Mouse (Mus musculus): ENCODE data around the gene Oas3.
"Not testable (repeated sequence)": the region's sequence is repeated elsewhere in the genome, so short reads cannot be mapped to it uniquely, and the experiment has no call there.

Gene Oas3

DNA sequence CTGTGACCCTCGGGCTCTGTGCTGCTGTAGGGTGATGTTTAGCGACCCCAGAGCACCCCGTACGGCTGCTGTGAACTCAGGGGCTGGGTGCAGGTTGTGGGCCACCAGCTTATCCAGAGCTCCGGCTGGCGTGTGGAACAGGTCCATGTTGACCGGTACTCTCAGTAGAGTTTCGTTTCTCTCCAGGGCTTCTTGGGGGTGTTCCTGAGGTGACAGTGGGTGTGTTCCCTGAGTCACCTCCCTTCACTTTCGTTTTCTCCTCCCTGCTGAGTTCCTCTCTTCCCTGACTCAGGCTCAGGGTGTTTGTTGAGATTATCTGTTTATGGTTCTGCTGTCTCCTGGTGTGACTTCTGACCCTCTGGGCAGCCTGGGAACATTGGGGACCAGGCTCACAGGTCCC lies at the start of gene Oas3:
TSS of gene Oas3 (minus strand) at position 184 of the 400 bp plus-strand sequence.
- no peak for DNase-seq

DNA sequence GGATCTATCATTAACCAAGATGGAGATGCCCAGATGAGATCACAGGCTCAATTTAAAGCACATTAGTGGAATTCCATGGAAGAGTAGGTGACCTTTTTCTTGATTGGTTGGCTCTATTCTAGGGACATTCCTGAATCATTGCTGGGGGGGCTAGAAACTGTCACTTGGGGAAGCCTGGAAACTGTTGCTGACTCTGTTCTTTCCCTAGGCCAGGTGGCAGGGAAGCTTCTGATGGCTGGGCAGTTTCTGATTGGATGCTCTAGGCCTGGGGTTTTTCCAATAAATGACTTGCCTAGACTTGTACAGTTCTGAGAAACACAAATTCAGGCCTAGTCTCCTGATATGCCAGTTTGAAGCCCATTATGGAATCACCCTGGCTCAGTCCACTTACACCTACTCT lies 41.5 kb upstream of the Oas3 start:
- no peak for DNase-seq

DNA sequence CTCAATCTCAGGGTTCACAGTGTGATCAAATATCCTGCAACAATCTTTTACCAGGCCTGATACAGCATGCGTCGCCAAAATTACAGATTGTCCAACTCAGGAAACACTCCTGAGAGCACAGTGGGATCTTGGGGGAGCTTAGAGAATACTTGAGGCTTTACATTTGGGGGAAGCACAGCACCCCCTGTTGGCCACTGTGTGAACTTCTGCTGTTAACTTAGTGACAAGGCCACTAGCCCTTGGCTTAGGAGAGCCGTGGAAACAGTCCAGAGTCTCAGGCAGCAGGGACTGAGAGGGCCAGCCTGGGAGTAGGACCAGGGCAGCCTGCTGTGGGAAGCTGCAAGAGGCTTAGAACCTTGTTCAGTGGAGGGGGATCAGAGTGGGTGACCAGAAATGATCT lies 38.5 kb upstream of the Oas3 start:
- peak in 1 of 2 experiments; percentile 19 for DNase-seq

DNA sequence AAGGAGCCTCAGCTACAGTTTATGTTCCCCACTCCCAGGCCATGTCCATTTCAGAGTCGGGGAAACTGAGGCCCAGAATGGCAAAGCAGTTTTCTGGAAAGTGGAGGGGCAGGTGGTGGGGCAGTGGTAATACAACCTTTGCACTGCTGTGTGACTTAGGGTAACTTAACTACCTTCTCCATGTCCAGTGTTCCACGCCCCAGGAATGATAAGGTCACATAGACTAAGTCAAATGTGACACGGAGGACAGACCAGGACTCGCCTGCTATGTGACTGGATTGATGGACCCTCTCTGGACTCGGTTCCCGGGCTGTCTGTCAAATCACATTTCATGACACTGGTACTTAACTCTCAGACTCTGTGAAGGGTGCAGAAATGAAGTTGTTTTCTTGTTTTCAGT lies 35.6 kb upstream of the Oas3 start:
- no peak for DNase-seq

DNA sequence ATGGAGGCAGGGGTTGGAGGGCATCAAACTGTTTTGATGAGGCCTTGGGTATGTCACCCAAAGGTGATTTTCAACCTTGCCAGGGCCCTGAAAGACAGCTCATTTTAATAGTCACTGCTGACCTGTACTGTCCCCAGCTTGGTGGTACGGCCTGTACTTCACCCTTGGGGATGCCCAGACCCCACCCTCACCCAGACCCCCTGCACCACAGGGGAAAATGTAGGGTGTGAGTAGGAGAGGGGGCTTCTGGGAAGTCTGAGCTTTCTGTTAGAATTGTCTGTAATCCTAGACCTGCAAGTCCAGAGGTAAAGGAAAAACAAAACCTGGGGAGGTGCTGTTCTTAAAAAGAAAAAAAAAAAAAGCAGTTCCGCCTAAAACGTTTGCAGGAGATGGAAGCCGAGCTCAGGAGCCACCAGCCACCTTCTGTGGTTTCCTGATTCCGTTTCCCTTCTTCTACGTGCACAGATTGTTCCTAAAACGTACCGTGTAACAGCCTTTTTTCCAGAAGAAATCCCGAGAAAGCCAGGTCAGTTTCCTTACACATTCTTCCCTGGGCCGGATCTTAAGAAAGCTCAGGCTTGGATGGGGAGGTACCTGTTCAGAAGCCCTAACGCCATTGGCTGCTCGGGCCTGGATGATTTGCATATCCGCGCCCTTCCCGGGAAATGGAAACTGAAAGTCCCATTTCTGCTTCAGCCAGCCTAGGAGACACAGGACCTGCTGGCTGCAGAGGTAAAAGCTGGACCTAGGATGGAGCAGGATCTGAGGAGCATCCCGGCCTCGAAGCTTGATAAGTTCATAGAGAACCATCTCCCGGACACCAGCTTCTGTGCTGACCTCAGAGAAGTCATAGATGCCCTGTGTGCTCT lies 34.7 kb upstream of the Oas3 start, which contains the start of gene Oas1c:
TSS of gene Oas1c (minus strand) at position 564 of the 869 bp plus-strand sequence.
- peak; percentile 69 to 78 for DNase-seq

DNA sequence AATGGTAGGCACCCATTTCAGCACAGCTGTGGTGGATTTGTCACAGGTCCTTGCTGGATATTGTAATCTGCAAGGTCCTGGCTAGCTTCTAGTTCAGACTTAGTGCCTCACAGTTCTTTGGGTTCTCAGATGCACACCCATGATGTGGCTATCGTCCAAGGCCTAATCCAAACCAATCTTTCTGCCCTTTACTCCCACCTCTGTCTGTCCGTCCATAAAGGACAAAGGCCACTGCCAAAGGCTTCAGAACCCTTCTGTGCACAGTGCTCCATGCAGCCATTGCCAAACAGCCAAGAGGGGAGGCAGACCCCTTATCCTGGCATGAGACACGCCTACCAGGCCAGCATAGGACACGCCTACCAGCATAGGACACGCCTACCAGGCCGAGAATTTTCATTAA lies 31.7 kb upstream of the Oas3 start:
- DNase-seq, result no peak

DNA sequence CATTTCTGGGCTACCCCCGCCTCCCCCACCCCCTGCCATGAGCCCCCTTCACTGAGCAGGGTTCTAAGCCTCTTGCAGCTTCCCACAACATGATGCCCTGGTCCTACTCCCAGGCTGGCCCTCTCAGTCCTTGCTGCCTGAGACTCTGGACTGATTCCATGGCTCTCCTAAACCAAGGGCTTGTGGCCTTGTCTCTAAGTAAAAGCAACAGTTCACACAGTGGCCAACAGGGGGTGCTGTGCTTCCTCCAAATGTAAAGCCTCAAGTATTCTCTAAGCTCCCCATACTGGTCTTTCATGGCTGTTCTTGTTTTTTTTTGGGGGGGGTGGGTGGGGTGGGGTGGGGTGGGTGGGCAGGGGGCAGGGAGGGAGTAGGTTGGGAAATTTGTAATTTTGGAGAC lies 29.0 kb upstream of the Oas3 start:
- peak; percentile 23 to 39 for DNase-seq

DNA sequence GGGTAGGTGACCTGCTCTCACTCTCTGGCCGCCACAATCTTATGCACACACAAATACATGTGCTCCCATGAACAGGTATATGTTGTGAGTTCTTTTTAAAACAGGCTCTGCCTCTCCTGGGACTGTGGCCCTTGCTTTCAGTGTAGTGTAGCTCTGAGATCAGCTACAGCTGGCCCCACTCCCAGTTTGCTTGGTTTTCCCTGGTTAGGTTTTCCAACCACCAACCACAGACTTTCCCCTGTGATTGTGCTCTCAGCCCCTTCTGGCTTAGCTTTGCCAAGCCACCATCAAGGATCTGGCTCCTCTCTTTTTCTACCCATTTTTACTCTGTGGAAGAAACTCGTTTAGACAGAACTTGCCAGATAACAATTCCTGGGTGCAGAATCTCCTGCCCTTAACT lies 26.1 kb upstream of the Oas3 start:
- DNase-seq, result no peak

DNA sequence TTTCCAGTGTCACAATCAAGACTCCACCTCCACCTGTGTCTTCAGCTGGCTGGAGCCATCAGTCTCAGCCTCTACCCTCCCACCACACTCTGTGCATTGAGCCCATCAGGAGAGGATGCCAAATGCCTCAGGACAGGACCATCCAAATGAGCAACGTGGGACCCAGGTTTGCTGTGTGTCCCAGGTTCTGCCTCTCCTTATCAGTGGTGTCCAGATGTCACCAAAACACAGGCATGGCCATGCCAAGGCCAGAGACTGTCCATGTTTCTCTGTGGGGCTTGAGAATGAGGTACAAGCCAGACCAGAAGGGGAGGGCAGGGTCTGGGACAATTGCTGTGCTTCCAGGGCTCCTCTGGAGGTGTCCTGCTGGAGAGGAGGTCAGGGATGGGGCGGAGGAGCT lies 21.5 kb upstream of the Oas3 start:
- not testable (repeated sequence) for DNase-seq

DNA sequence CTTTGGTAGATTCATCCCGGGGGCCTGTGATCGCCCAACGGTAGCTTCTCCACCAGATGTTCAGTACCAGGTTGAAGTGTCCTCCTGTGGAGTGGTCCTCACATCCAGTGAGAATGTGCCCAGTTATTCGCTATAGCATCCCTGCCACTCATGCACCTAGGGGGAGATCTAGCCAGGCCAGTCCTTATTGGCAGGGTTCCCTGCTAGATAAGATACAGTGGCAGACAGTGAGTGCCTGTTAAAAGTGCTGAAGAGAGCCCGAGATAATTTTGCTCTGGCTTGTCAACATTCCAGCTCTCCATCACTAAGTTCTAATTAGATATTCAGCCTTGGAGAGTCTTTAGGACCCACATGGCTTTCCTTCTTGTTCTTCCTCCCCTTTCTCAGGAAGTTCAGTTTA lies 20.7 kb upstream of the Oas3 start:
- DNase-seq, result not testable (repeated sequence)

DNA sequence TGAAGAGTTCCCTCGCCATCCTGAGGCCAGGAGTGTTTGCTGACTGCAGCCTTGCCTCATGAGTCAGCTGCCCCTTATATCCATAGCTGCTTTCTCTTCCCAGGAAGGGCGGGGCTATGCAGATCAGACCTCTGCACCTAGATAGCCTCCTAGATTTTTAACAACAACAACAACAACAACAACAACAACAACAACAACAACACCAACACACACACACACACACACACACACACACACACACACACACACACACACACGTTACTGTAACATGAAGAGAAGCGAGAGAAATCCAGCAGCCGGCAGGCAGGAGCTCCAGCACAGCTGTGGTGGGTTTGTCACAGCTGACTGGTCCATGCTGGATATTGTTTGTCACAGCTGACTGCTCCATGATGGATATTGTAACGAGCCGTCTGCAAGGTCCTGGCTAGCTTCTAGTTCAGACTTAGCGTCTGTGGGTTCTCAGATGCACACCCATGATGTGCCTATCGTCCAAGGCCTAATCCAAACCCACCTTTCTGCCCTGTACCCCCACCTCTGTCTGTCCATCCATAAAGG lies 18.1 kb upstream of the Oas3 start, which contains the start of gene Oas1e:
TSS of gene Oas1e (minus strand) at position 51 of the 555 bp plus-strand sequence.
- DNase-seq, result not testable (repeated sequence)

DNA sequence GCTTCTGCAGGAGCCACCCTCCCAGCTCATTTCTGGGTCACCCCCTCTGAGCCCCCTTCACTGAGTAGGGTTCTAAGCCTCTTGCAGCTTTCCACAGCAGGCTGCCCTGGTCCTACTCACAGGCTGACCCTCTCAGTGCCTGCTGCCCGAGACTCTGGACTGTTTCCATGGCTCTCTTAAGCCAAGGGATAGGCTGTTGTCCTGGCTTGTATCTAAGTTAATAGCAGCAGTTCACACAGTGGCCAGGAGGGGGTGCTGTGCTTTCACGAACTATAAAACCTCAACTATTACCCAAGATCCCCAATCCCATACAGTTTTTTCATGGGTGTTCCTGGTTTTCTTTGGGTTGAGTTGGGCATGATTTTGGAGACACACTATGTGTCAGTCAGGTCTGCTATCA lies 15.6 kb upstream of the Oas3 start:
- DNase-seq, result no peak

DNA sequence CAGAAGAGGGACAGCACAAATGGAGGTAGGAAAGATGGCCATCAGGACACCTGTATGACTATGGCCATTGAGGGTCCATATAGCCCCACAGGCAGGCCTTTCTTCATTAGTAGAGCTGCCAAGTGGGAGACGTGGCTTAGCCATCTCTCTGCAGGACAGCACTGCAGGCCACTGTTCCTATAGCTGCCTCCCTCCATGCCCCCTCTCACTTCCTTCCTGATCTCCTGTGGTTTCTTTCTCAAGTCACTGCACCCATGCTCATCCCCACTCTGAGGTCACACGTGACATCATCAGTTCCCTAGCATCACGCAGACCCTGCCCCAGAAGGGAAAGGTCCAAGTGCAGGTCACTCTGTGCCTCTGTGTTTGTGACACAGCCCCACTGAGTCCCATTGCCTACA lies 9.6 kb upstream of the Oas3 start:
- no peak for DNase-seq

DNA sequence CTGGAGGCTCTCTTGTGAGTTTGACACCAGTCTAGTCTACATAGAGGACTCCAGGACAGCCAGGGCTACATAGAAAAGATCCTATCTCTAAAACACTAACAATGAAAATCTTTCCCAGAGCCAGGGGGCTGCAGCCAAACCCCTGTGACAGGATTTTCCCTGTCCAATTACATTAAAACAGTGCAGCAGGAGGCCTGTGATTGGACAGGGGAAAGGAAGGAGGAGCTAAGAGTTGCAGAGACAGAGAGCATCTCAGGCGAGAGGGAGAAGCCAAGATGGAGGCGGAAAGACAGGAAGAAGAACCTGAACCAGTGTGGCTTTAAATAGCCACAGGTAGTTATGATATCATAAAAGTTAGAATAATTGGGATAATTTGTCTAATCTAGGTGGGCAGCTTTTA lies 5.0 kb upstream of the Oas3 start:
- no peak for DNase-seq

DNA sequence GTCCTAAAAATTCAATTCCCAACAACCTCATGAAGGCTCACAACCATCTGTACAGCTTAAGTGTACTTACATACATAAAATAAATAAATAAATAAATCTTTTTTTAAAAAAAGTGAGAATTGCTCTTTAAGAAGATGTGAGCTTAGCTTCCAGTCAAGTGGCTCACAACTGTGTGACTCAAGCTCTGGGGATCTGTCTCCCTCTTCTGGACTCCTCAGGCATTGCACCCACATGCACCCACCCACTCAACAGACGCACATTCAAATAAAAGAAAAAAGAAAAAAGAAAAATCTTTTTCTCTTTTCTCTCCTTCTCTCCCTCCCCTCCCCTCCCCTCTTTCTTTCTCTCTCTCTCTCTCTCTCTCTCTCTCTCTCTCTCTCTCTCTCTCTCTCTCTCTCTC lies 4.2 kb upstream of the Oas3 start:
- no peak for DNase-seq

DNA sequence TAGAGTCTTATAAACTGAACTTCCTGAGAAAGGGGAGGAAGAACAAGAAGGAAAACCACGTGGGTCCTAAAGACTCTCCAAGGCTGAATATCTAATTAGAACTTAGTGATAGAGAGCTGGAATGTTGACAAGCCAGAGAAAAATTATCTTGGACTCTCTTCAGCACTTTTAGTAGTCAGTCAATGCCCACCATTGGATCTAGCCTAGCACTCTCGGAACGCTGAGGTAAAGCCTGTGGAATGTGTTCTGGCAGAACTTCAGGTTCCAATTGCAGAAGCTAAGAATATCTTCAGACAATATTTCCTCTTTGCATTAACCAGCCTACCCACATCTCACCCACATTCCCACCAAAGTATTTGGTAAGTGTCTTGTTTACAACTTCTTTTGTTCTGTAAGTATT lies 2.5 kb upstream of the Oas3 start:
- DNase-seq, result no peak

DNA sequence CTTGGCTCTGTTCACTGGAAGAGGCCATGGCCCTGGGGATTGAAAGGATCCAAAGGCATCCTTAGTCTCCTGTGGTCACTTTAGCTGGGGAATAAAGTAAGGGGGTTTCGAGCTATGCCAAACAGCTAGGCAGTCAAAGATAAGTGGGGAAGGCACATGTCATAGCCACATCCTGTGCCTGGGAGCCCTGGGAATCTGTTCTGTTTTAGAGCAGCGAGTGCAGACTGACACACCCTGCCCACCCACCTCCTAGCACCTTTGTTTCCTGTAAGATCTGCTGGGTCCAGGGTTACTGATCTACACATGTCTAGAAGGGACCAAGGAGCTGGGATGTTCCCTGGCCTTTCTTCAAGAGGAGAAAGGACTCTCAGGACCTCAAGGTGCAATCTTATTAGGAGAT lies 1.5 kb upstream of the Oas3 start:
- no peak for DNase-seq

DNA sequence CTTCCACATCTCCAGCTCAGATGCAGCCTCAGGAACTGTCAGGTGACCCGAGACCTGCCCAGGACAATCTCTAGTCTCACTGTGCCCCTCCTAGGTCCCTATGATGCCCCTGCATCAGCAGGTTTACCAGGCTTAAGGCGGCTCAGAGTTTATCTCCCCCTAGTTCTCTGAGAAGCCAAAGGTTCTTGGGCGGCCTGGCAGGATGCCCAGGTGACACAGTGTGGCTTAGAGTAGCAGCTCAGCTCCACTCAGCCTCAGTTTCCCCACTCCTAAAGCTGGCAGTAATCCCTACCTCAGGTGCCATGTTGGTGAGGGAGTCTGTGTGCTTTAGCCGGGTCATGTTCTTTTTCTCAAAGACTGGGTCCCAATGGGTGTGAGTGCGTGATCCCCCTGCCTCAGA lies 660 bp downstream of the Oas3 start:
- DNase-seq, result no peak

DNA sequence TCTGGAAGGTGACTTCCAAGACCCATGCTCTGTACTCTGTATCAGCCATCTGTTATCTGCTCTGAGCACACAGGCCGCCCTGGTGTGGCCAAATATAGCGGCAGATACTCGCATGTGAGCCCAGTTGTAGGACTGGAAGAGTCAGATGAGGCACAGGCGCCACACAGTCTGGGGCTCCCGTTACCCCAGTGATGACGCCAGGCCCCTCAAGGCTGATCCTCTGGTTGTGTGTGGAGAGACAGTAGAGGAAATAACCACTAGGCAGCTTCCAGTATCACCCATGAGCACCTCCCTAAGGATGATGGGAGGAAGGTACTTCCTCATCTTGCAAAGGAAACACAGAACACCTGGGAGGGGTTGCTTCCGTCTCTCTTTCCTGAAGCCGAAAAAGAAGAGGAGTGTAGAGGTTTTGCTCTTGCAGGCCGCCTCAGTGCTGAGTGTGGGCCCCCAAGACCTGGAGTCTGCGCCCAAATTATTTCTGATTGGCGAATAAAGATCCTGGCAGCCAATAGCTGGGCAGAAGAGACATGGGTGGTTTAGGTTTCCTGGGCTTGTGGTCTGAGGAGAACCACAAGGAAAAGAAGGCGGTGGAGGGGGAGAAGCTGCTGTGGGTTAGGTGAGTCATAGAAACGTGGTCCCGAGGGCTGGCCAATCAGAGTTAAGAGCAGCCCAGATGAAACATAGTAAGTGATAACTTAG lies 2.0 kb downstream of the Oas3 start:
- peak; percentile 50 to 77 for DNase-seq

DNA sequence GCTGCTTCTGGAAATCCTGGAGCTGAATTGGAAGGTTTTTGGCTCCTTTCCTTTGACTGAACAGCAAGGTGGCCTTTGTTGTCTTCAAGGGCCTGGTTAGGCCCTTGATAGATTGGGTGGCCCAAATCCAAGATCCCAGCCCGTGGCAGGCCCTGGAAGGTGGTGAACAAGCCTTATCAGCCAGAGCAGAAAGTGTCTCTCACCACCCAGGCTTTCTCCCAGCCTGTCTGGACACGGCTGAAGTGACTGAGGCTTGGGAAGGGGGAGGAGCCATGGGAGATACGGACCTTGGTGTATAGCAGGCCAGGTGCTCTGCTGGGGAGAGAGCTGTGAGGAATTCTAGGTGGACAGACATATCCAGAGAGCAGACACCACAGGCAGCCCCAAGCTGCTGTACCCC lies 8.1 kb downstream of the Oas3 start:
- DNase-seq, result no peak

DNA sequence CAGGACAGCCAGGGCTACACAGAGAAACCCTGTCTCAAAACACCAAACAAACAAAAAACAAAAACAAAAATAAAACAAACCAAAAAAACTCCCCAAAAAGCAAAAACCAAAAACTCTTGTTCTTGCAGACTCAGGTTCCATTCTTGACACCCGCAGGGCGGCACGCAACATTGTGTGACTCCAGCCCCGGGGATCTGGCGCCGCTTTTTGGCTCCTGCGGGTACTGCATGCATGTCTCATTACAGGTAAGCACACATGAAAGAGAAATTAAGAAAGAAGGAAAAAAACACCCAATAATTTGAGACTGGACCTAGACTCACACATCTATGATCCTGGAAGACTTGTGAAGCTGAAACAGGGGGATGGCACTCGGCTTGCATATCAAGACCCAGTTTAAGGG lies 12.5 kb downstream of the Oas3 start:
- DNase-seq, result no peak

DNA sequence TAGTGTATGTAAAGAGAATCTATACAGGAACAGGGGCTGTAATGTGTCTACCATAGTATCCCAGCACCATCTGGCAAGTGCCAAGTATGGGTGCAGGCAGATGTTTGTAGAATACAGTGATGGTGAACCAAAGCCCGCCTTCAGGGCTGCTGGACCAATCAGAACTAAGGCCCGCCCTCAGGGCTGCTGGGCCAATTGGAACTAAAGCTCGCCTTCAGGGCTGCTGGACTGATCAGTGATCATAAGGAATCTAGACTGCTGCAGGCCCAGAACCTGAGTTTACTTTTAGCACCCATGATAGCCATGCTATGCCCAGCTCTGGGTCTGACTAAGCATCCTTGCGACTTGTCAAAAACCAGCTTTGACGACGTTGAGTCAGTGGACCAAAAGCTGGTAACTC lies 15.6 kb downstream of the Oas3 start:
- no peak for DNase-seq

DNA sequence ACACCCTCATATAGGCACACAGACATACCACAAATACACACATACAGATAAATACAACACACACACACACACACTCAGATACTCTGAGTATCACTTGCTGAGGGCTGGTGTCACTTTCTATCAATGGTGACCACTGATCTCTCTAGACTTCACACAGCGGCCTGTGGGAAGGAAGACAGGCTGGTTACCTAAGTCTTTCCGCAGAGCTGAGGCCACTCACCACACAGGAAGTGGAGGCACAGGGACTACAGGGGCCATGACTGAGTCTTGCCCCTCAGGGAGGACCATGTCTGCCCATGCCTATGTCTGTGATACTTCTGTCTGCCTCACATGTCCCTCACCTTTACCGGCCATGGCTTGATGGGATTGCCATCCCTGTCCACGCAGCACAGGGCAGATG lies 23.2 kb downstream of the Oas3 start:
- DNase-seq, result no peak

DNA sequence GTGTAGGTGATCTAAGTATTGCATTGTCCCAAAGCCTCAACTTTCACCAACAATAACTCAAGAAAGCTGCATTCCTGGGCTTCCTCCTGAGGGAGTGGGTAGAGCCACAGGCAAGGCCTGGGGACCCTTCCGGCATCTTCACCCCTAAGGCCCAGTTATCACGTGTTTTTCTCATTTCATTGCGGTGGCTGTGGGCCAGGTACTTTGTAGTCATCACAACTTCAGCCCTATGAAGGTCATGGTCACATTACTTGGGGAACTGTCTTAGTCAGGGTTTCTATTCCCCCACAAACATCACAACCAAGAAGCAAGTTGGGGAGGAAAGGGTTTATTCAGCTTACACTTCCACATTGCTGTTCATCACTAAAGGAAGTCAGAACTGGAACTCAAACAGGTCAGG lies 24.7 kb downstream of the Oas3 start:
- DNase-seq, result no peak
